Mouse (Mus musculus): Measurements from ENCODE around the gene Gm21627. TPM values are rescaled to one million over a fixed set of nuclear protein-coding genes. Genes with fewer than 3 reads are reported as not detected.
"Not testable (repeated sequence)": the region's sequence is repeated elsewhere in the genome, so short reads cannot be mapped to it uniquely, and the experiment has no call there.

The Gm21627 gene
- not detected for total RNA-seq (2021)

- DNase-seq: not testable (repeated sequence)
These were observed at the start of gene Gm21627 for GRCm38 (mm10) chrY:63228127-63228526. Gm21627 (plus strand) TSS chrY:63228427.

All from heart, postnatal 4 days (tissue).